Mouse (Mus musculus): Measurements from ENCODE around the gene Cdkn1b.

Gene Cdkn1b

GRCm38 (mm10) chr6:134930383-134930782 lies 10.2 kb downstream of the Cdkn1b start:
- no peak for DNase-seq (ENCODE audit: low read depth)

GRCm38 (mm10) chr6:134931146-134931545 lies 10.9 kb downstream of the Cdkn1b start:
- no peak for DNase-seq (ENCODE audit: low read depth)

DNA sequence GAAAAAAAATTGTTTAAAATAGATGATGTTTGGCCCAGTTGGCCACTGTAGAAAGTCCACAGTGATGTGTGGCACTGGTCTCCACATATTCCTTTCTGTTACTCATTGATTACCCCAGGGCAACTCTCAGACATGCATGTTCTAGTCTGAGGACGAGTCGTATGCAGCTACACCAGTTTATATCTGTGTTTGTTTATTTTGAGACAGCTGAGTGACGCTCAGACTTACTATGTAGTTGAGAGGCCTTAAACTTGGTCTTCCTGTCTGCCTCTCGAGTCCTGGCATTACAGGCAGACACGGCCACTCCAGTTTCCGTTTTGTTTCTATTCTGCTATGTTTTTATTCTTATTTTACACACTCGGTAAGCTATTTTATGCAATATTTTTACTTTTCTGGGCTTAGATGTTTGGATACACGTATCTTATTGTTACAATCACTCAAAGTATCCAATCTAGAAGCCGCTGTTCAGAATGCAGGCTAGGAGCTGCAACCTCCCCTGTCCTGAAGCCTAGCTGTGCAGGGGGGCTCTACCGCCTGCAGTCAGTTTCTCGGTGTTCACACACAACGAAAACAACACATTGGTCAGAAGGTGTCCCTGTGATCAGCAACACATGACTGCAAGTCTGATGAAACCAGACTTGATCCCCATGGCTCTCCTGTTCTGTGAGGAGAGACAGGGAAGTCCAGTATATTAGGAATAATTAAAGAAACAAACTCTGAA lies 12.4 kb downstream of the Cdkn1b start:
- DNase-seq (ENCODE audit: low read depth): no peak

GRCm38 (mm10) chr6:134933207-134933558 lies 13.0 kb downstream of the Cdkn1b start:
- DNase-seq (ENCODE audit: low read depth): no peak

DNA sequence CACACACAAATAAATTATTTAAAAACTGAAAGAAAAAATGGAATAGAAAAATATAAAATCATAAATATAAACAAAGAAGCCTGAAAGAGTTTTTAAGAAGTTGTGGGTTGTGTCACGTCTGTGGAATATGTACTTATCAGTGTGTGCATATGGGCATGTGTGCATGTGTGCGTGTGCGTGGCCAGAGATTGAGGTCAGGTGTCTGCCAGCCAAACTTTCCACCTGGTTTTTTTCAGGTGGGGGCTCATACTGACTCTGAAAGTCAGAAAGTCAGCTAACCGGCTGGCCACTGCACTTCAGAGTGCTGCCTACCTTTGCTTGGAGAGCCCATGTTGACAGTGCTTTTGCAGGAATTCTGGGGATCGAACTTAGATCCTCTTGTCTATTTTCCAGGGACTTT lies 14.1 kb downstream of the Cdkn1b start:
- no peak for DNase-seq (ENCODE audit: low read depth)

DNA sequence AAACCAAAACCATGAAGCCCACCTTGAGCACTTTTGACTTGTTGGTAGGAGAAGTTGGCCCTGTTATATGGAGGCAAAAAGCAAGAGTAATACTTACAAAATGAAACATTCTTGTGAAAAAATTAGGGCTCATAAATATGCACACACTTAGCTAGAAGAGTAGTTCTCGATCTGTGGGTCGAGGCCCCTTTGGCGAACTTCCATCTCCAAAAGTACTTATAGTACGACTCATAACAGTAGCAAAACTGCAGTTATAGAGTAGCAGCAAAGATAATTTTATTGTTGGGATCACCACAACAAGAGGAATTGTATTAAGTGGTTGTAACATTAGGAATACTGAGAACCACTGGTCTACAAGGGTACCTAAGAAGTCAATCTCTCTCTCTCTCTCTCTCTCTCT lies 19.6 kb downstream of the Cdkn1b start:
- no peak for DNase-seq (ENCODE audit: low read depth)

GRCm38 (mm10) chr6:134943759-134944407 lies 23.7 kb downstream of the Cdkn1b start:
- DNase-seq (ENCODE audit: low read depth): no peak

- no peak for DNase-seq (ENCODE audit: low read depth)
These were observed 25.9 kb downstream of the Cdkn1b start for GRCm38 (mm10) chr6:134946054-134946453.

- DNase-seq (ENCODE audit: low read depth): no peak
These were observed 26.7 kb downstream of the Cdkn1b start for GRCm38 (mm10) chr6:134946858-134947257.

DNA sequence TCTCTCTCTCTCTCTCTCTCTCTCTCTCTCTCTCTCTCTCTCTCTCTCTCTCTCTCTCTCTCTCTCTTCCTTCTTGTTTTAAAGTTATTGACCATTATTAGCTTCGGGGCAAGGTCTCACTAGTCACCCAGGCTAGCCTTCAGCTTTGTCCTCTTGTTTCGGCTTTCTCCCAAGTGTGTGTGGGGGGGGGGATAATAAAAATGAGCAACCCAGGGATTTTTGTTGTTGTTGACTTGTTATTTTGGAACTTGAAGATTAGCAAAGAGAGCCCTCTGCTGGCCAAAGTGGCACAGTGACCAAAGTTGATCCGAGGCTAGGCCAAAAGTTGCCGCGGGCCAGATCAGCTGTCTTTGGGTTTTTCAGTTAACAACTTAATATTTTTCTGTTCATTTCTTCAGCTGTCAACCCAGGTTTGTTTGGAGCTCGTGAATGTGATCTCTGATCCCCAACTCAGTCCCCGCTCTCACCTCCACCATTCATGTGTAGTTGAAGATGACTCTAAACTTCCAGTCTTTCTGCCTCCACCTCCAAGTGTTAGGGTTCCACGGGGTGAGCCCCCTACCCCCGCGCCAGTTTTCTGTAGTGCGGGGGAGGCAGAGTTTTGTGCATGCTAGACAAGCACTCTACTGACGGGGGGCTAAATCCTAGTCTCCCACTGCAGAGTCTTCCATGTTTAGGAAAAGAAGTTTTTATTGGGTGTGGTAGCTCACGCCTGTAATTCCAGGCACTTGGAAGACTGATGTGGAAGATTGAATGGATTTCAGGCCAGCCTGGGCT lies 27.3 kb downstream of the Cdkn1b start:
- DNase-seq (ENCODE audit: low read depth): no peak

DNA sequence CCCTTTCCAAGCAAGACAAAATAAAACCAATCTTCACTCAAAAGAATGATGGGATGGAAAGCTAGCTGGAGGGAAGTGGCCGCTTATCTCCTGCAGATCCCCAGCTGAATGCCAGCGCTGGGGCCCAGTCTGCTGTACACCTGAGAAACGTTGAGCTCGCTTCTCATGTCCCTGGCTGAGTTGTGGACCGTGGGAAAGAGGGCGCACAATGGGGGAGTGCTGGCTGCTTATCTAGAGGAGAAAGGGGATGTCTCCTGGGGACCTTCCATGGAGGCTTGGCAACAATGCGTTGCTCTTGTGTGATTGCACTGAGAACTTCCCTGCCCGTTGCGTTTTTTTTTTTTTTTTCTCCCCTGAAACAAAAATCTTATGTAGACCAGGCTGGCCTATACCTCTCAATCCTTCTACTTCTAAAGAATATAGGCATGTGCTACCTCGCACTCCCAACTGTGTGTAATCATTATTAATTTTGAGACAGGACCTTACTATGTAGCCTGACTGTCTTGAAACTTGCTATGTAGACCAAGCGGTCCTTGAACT lies 28.4 kb downstream of the Cdkn1b start:
- DNase-seq (ENCODE audit: low read depth): no peak

DNA sequence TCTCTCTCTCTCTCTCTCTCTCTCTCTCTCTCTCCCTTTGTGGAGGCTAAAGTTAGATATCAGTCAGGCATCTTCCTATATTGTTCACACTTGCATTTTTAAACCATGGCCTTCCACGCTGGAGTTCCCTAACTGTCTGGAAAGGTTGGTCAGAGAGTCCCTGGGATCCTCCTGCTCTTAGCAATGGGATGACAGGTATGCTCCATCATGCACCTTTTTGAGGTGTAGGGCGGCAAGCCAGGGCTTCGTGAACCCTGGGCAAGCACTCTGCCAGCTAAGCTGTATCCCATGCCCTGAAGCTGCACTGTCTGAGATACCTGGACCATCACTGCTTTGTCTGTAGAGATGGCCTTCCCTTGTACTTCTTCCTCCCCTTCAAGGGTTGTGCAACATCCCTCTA lies 29.0 kb downstream of the Cdkn1b start:
- DNase-seq (ENCODE audit: low read depth): no peak

- no peak for DNase-seq (ENCODE audit: low read depth)
These were observed 31.2 kb downstream of the Cdkn1b start for GRCm38 (mm10) chr6:134951364-134951763.

DNA sequence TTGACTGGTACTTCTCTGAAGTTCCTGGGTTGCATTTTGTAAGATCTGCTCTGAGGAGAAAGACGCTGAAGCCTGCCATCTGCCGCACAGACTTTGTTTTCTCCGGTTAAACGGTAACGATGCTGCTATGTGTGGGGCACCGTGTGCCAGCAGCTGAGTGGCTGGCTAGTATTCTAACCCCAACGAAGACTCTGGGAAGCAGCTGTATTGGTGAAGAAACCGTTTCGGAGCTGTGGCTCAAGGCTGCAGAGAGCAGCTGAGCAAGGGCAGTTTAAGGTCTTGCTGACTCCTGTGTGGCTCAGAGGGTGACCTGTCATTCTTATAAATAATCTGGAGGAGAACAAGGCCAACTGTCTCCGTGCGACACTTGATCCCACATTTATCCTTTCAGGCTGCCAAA lies 33.8 kb downstream of the Cdkn1b start:
- no peak for DNase-seq (ENCODE audit: low read depth)

- DNase-seq (ENCODE audit: low read depth): no peak
These were observed 36.2 kb downstream of the Cdkn1b start for GRCm38 (mm10) chr6:134956388-134956787.

- DNase-seq (ENCODE audit: low read depth): no peak
These were observed 41.1 kb downstream of the Cdkn1b start for GRCm38 (mm10) chr6:134961286-134961685.

DNA sequence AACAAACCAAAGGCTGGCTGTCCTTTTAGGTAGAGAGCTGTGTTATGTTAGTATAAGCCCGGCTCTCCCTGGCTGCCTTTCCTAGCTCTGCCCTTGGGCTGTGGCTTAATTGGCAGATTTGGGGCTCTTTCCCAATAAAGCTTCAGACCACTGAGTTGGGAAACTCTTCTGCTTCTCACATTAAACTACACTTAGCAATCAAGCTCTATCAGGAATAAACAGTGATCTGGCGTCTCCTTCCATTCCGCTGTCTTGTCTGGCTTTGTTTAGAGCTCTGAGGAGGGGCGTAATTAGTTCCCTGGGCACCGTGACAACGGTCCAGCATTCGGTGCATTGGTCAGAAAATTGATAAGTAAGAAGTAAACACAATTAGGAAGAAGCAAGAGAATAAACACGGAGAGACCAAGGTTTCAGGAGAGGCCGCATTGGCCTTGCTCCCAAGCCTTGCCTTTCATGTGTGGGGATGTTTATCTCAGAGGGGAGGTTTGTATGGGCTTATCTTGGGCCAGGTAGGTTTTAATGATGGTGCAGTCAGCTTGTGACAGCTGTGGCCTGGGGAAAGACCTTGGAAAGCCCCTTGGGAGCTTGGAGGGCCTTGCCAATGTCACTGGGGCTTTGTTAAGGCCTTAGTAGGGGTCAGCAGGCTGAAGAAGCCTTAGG lies 41.8 kb downstream of the Cdkn1b start:
- no peak for DNase-seq (ENCODE audit: low read depth)

- DNase-seq (ENCODE audit: low read depth): no peak
These were observed 42.3 kb downstream of the Cdkn1b start for GRCm38 (mm10) chr6:134962518-134962893.

GRCm38 (mm10) chr6:134963910-134964309 lies 43.7 kb downstream of the Cdkn1b start:
- DNase-seq (ENCODE audit: low read depth): no peak

DNA sequence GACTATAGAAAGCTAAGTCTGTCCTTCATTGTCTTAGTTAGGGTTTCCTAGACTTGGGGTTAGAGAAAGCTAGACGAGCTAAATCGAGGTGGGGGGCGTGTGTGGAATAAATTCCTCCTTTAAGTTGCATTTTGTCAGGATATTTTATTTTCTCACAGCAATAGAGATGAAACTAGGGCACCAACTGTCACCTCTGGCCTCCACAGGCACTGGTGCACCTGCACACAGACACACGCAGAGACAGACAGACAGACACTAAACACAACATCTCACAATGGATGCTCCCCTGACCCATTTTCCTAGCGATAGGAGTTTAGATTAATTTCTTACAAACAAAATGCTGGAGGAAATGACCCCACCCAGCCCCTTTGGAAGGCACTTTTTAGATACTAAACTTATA lies 46.5 kb downstream of the Cdkn1b start:
- DNase-seq (ENCODE audit: low read depth): no peak

DNA sequence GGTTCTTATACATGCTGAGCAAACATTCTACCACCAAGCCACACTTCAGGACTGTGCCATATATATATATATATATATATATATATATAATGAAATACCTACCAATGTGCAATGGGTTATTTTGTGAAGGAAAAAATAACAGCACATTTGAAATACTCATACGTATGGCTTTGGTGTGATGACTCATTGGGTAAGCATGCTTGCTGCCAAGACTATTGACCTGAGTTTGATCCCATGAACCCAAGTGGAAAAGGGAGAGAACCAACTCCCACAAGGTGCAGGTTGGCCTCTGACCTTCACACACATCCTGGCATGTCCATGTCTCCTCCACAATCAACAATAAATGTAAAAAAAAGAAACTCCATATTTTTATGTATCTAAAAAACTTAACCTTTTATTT lies 48.1 kb downstream of the Cdkn1b start:
- no peak for DNase-seq (ENCODE audit: low read depth)

- no peak for DNase-seq (ENCODE audit: low read depth)
These were observed 49.3 kb downstream of the Cdkn1b start for GRCm38 (mm10) chr6:134969498-134969897.
